Comparison of ENCODE assay signal across 8 mouse cellular contexts in the genomic region with DNA sequence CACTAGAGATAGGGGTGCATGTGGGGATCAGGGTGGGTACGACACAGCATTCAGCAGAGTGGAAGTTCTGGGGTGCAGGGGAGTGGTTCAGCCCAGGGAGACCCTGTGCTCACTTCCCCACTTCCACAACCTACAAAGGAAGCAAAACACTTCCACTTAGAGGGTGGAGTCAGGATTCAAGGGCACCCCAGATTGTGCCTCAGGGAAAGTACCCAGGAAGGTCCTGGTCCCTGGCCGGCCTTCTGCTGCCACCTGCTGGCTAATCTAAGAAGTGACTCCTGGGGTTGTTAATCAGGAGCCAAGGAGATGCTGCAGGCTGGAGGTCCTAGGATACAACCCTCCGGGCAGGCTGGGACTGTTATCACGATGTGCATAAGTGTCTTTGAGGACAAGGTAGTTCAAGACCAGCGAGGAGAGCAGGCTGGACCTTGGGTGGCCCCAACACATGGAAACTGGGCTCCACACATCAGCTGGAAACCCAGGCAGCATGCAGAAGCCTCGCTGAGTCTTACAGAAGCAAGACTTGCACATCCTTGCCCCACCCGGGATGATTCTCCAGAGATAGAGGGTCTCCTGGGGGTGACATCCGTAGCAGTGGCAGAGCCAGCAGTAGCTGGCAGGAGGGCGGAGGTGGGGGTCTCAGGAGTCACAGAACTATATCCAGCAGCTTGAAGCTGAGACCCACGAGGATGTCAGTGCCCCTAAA. TPM values are rescaled to one million over a fixed set of nuclear protein-coding genes. Genes with fewer than 3 reads are reported as not detected.
DNase-seq lines count a peak whose midpoint lies in the region; ATAC-seq lines count a peak whose summit lies in the region.

No protein-coding gene starts in this region.

- WGBS in heart, embryonic 11.5 days (ENCODE audit: insufficient replicate concordance), result 36% methylated on average over 10 of the region's 10 CpGs
- 33% methylated on average over 10 of the region's 10 CpGs for WGBS in intestine, embryonic 16.5 days
- 38% methylated on average over 10 of the region's 10 CpGs for WGBS in midbrain, embryonic 16.5 days

- H3K27ac ChIP-seq in heart, embryonic 11.5 days (ENCODE audit: low read depth, low read length), result no peak overlapping the region
- peak overlapping the region; percentile 18 for H3K27ac ChIP-seq in intestine, embryonic 16.5 days (ENCODE audit: low read length)
- peak overlapping the region; percentile 66 for H3K27ac ChIP-seq in midbrain, embryonic 16.5 days (ENCODE audit: low read length)

- no peaks in the 10 kb centered on the region for H3K36me3 ChIP-seq in heart, embryonic 11.5 days (ENCODE audit: control insufficient read depth, insufficient read depth, low read length)
- H3K36me3 ChIP-seq in intestine, embryonic 16.5 days (ENCODE audit: control insufficient read depth, insufficient read depth, low read length), result peaks cover 5% of the 10 kb centered on the region; the same call in 1 of the 2 replicates
- peaks cover 5% of the 10 kb centered on the region for H3K36me3 ChIP-seq in midbrain, embryonic 16.5 days (ENCODE audit: control insufficient read depth, insufficient read depth, low read length)

- peak; percentile 99 for DNase-seq in heart, adult 11 months
- DNase-seq in embryo, embryonic 10 days (ENCODE audit: low spot score), result peak; percentile 71
- DNase-seq in gastrocnemius, postnatal 14 days, result peak; percentile 84
- DNase-seq in left cerebral cortex, postnatal 36 days (ENCODE audit: low spot score in 2 of 2), result peak; percentile 83 to 86
- peak; percentile 55 to 75 for DNase-seq in spleen, adult 18-20 months

- ATAC-seq in heart, embryonic 11.5 days (replicated peaks; ENCODE audit: insufficient number of reproducible peaks, low FRiP score, low TSS enrichment), result no peak
- ATAC-seq in intestine, embryonic 16.5 days, result peak; percentile 47
- peak; percentile 33 for ATAC-seq in midbrain, embryonic 16.5 days

- no peaks in the 10 kb centered on the region for H3K9me3 ChIP-seq in heart, embryonic 11.5 days (replicated peaks; ENCODE audit: control insufficient read depth, low read length)
- H3K9me3 ChIP-seq in intestine, embryonic 16.5 days (ENCODE audit: control insufficient read depth, low read length), result no peaks in the 10 kb centered on the region
- no peaks in the 10 kb centered on the region for H3K9me3 ChIP-seq in midbrain, embryonic 16.5 days (replicated peaks; ENCODE audit: control insufficient read depth, low read length, poor library complexity, severe bottlenecking)

- H3K4me1 ChIP-seq in heart, embryonic 11.5 days (ENCODE audit: control insufficient read depth, insufficient read depth, low read length), result no peaks in the 10 kb centered on the region
- H3K4me1 ChIP-seq in intestine, embryonic 16.5 days (ENCODE audit: control insufficient read depth, insufficient read depth, low read length), result peaks cover 17% of the 10 kb centered on the region
- peaks cover 5% of the 10 kb centered on the region; the same call in 1 of the 2 replicates for H3K4me1 ChIP-seq in midbrain, embryonic 16.5 days (ENCODE audit: control insufficient read depth, insufficient read depth, low read length)

- no peak overlapping the region for H3K4me3 ChIP-seq in heart, embryonic 11.5 days (ENCODE audit: low read depth, low read length)
- H3K4me3 ChIP-seq in intestine, embryonic 16.5 days (ENCODE audit: low read length), result no peak overlapping the region
- no peak overlapping the region for H3K4me3 ChIP-seq in midbrain, embryonic 16.5 days (ENCODE audit: low read depth, low read length)

- H3K9ac ChIP-seq in heart, embryonic 11.5 days (ENCODE audit: low read depth, low read length), result no peak overlapping the region
- H3K9ac ChIP-seq in intestine, embryonic 16.5 days (ENCODE audit: low read depth, low read length), result 0 out of 2 replicates have a peak overlapping the region, but pooled peaks have one; percentile 24
- no peak overlapping the region for H3K9ac ChIP-seq in midbrain, embryonic 16.5 days (ENCODE audit: low read depth, low read length)

- intact Hi-C loops in gastrocnemius, postnatal 14 days (cut with DNase I; ENCODE audit: low total_unique reads), result loop anchor here (2.0 kb wide), 2 partner anchors 33 to 99 kb away; no protein-coding TSS in a partner anchor
- intact Hi-C loops in left cerebral cortex, postnatal 36 days (cut with DNase I), result loop anchor here (1.0 to 5.0 kb wide), 3 partner anchors 23 to 99 kb away; no protein-coding TSS in a partner anchor

- no peak overlapping the region for H3K4me2 ChIP-seq in heart, embryonic 11.5 days
- no peak overlapping the region for H3K4me2 ChIP-seq in intestine, embryonic 16.5 days (ENCODE audit: low read depth, low read length)
- H3K4me2 ChIP-seq in midbrain, embryonic 16.5 days (ENCODE audit: low read length), result no peak overlapping the region

- 0 out of 2 replicates have a peak, but pooled peaks cover 2% of the 10 kb centered on the region for H3K27me3 ChIP-seq in heart, embryonic 11.5 days (ENCODE audit: control insufficient read depth, insufficient read depth, low read length)
- H3K27me3 ChIP-seq in intestine, embryonic 16.5 days (replicated peaks; ENCODE audit: control insufficient read depth, insufficient read depth, low read length), result no peaks in the 10 kb centered on the region
- H3K27me3 ChIP-seq in midbrain, embryonic 16.5 days (ENCODE audit: control insufficient read depth, insufficient read depth, low read depth, low read length), result no peaks in the 10 kb centered on the region

RNA-seq across cellular contexts. Expression of a gene that starts 25.4 kb away (rescaled TPM):
- 1.7 and 2.8 TPM in 2 replicates for polyA plus RNA-seq in heart, embryonic 11.5 days (2014; fragmentation: Nextera tagmentation; extraction: Ambion mirVana)
- 10 to 100 TPM in 1 of 2 experiments, 1 to 10 TPM in 1; 6.3 to 16.3 TPM for total RNA-seq in gastrocnemius, postnatal 14 days (2021)
- 31.0 and 37.6 TPM in 2 replicates for polyA plus RNA-seq in intestine, embryonic 16.5 days (2015; fragmentation: Nextera tagmentation; extraction: Ambion mirVana)
- total RNA-seq in left cerebral cortex, postnatal 36 days (2021), result 1 to 10 TPM; 4.6 to 4.9 TPM
- 1.5 and 1.9 TPM in 2 replicates for polyA plus RNA-seq in midbrain, embryonic 16.5 days (2015; fragmentation: Nextera tagmentation; extraction: Ambion mirVana)
